Mouse (Mus musculus) right cerebral cortex, postnatal 25 days (tissue): ENCODE results near the gene 1810049J17Rik.

Experiments
- DNase-seq: peaks from one replicate; pipeline ENCODE4 v3.0.0; 2022

Gene 1810049J17Rik

DNA sequence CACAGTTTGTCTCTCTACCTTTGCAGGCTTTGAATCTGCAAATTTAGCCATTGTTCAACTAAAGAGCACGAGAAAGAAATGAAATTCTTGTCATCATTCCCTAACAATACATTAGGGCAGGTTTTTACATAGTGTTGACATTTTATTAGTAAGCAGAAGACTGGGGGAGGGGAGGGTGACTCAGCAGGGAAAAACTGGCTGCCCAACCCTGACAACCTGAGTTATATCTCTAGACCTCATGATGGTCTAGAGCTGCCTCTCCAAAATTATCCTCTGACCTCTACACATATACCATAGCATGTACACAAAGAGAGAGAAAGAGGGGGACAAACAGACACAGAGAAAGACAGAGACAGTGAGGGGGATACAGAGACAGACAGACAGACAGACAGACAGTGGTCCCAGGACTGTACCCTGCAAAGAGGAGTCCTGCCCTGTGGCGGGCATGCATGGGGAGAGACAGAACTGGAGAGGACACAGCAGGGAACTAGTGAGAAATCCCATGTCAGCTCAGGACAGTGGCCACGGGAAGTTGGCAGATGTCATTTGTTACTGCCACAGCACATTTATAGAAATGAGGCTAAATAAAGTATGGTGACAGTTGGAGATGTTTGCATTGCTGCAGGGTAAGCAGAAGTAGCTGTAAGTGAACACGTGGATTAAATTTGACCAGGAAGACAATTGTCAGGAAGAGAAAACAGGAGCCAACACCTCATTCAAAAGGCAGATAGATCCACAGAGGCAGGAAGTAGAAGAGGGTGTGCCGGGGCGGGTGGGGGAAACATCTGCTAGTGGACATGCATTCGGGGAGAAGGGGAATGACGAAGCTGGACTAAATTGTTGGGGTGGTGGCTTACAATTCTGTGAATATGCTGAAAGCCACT, 15.3 kb downstream of the 1810049J17Rik start:
- DNase-seq = no peak

DNA sequence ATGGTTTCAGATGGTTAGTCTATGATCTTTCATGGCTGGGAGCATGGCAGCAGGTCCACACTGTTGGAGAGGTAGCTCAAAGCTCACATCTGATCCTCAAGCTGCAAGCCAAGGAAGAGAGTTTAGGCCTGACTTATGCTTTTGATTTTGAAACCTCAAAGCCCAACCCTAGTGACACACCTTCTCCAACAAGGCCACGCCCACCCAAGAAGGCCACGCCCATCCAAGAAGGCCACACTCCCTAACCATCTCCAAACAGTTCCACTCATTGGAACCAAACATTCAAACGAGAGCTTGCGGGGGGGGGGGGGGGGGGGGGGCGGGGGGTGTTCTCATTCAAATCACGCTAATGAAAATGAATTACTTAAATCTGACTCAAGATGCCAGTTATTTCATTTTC, 19.9 kb downstream of the 1810049J17Rik start:
- no peak for DNase-seq

DNA sequence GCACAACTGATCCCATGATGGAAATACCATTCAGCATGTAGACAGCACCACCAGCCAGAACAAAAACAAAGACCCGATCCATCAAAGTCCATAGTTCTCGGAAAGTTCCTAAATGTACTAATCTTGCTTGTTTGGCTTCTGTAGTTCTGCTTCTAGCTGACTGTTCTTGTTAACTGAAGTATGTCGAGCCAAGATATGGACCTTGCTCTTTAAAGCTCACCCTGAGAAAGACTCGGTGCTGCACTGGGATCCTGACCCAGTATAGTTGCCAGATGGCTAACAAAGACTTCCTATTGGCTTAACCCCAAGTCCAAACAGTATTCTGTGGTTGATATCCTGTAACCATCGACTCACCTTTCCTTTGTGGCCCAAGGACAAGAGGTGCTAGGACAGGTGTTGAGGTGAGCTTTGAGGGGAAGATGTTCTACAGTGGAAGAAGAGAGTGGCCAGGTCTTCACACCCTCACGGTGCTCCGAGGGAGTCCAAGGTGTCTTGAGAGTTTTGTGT, 23.4 kb downstream of the 1810049J17Rik start:
- no peak for DNase-seq

DNA sequence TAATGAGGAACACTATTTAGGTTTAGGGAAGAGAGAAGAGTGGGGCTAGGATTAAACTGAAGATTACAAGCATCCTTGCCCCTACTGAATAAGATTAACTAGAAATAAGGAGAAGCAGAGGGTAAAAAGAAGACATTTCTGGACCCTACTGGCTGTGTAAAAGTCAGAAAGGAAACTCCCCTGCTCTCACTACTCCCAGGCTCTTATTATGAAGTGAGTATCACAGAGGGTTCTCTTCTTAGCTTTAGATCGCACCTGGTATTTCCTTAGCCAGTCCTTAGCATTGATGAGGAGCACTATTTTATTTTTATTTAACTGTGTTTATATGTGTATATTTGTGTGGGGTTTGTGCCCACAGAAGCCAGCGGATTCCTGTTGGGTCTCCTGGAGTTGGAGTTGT, 25.5 kb downstream of the 1810049J17Rik start:
- DNase-seq = no peak

DNA sequence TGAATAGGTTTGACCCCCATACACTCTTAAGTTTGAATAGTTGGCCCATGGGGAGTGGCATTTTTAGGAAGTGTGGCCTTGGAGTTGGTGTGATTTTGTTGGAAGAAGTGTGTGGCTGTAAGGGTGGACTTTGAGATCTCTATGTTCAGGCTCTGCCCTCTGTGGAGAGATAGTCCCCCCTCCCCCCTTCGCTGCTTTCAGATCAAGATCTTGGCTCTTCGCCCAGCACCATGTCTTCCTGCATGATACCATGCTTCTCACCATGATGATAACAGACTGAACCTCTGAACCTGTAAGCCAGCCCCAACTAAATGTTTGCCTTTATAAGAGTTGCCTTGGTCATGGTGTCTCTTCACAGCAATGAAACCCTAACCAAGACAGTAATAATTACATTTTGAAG, 29.9 kb downstream of the 1810049J17Rik start:
- no peak for DNase-seq

DNA sequence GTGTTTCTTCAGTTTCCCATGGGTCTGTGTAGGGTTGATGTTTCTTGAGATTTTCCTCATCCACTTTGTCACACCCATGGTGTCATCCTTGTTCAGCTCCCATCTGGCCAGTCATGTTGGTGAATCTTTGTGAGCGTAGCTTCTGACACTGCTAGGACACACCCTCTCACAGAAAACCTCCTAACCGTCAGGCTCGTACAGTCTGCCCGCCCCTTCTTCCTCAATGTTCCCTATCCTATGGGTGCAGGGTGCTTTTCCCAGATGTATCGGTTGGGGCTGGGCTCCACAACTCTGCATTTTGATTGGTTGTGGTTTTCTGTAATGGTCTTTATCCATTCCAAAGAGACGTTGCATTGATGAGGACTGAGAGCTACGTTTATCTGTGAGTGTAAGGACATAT, 31.4 kb downstream of the 1810049J17Rik start:
- no peak for DNase-seq

DNA sequence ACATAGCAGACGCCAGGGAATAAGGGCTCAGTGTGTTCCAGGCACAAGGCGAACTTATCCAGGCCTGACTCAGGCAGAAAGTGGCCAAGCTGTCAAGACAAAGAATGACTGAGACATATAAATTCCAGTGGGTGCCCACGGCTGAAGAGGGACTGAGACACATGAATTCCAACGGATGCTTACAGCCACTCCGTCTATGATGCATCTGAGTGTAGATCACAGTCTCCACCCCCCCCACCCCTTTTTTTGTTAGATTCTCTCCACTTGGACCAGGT, 36.2 kb downstream of the 1810049J17Rik start:
- no peak for DNase-seq

DNA sequence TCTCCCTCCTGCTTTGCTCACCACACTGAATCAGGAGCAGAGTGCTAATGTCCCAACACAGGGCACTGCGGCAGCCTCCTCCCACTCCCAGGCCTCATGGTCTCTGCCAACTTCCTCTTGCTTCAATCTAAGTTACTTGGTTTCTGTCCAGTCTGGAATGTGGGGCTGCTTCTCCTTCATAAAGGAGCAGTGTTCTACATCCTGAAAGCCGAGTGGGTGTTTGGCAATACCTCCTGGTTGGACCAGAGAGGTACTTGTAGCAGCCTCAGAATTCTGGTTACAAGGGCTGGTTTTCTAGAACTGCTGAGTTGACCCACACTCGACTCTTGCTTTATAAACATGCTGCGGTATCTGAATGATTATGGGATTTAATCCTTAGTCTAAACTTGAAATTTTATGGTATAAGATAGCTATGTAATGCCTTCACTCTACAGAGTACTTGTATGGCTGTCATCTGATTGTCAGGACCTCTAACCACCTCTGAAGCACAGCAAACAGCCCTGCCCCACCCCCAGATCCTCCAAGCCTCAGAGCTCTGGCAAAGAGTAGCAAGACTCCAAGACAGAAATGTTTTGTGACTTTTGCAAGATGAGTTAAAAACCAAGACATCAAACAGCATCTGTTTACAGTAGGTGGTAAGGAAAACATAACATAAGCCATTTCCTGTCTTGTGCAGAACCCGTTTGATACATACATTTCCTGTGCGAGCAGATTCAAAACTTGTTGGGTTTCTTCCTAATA, 36.7 kb downstream of the 1810049J17Rik start:
- no peak for DNase-seq

DNA sequence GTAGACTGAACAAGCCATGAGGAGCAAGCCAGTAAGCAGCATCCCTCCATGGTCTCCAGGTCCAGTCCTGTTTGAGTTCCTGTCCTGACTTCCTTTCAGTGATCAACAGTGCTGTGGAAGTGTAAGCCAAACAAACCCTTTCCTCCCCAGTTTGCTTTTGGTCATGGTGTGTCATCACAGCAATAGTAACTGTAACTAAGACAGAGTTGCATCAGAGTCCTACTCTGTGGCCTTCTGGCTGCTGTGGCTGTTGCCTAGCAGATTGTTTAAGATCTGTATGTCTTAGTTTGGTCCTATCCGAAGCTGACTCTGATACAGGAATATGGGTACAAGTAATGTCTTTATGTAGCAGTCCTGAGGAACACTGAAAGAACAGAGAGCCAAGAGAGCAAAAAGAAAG, 41.9 kb downstream of the 1810049J17Rik start:
- no peak for DNase-seq

DNA sequence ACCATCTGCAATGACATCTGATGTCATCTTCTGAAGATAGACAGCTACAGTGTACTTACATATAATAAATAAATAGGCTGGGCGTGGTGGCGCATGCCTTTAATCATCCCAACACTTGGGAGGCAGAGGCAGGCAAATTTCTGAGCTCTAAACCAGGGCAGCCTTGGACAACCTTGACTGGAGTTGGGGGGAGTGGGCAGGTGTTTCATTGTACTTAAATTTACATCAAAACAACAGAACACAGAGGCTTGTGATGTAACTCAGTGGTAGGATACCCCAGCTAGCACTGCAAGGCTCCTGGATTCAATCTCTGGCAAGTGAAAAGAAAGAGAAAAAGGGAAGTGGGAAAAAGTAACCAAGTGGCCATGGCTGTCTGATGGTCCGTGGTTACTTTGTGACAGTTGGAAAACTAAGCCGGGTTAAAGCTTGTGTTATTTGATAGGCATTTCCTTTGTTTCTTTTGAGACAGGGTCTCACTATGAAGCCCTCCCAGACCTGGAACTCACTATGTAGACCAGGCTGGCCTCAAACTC, 46.5 kb downstream of the 1810049J17Rik start:
- DNase-seq = no peak

DNA sequence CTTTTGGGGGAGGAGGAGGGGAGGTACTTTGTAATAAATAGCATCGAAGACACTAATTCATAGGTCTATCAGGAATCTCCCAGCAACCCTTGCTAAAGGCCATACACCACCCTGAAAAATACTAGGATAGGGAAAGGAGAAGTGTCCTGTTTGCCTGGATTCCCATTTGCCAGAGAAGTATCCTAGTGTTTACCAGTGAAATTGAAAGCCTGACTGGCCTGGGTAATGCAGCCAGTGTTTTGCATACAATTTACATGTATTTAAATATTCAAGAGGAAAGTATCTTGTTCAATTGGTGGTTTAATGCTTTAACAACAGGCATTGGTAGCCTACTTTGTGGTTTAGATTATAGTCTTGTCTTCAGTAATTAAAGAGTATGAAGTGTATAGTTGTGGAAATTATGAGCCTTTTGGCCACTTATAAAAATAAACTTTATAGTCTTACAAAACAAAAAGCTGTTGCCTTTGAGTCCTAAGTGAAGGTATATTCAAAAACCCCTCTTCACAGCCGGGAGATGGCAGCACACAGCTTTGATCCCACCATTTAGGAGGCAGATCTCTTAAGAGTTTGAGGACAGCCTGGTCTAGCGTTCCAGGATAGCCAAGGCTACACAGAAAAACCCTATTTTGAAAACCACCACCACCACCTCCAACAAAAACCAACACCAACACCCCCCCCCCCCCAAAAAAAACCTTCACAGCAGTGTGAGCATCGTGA, 47.5 kb downstream of the 1810049J17Rik start:
- DNase-seq = no peak

DNA sequence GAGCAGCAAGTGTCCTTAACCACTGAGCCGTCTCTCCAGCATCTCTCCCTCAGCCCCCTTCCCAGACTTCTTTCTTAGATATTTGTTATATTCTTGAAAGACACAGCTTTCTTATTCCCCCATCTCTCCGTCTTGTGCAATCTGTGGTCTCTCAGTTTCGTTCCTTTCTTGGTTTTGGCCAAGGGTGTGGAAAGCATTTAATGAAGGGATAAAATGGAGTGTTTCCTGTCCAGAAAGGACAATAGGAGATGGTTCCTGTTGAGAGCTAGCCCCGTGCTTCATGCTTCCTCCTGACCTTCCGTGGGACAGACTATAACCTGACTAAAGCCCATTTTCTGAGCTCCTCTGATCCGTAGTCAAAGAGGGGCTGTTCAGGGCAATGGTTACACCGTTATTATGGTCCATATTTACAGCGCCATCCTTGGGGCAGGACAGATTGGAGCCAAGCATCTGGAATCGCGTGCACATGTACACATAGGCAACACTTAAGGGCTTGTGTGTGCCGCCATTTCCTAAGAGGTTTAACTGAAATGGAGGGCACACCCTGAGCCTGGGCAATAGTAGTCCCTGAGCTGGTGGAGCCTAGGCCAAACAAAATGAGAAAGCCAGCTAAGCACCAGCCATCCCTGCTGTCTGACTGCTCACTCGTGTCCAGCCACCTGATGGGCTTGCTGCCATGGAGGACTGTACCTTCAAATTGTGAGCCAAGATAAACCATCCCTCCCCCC, 48.2 kb downstream of the 1810049J17Rik start:
- no peak for DNase-seq
